Mouse (Mus musculus) brain, embryonic 14.5 days (tissue): ENCODE data around the gene Erbb4.

ENCODE experiments used
- CTCF ChIP-seq: fragments of 200-500 bp; IDR thresholded peaks from 2 replicates; pipeline ENCODE4 v1.5.1; 2012; ENCODE audit warnings: inconsistent platforms, mild to moderate bottlenecking, moderate library complexity, borderline replicate concordance; ENCODE audit not compliant: insufficient read depth, insufficient read length; ENCODE audit errors: extremely low read depth
- POLR2A ChIP-seq: fragments of 200-500 bp; IDR thresholded peaks from 2 replicates; pipeline ENCODE4 v1.6.1; 2012; ENCODE audit warnings: mild to moderate bottlenecking, inconsistent platforms, borderline replicate concordance; ENCODE audit not compliant: poor library complexity, insufficient read depth, insufficient read length, severe bottlenecking; ENCODE audit errors: extremely low read depth

GRCm38 (mm10) chr1:68134450-68134849 lies 973.4 kb downstream of the Erbb4 start:
- TF ChIP-seq CTCF (no peak), POLR2A (no peak)
